Mouse (Mus musculus) midbrain, embryonic 16.5 days (tissue): Measurements from ENCODE around the gene Med24. TPM values are rescaled to one million over a fixed set of nuclear protein-coding genes. Genes with fewer than 3 reads are reported as not detected.

Experiments used
- ATAC-seq: fragments of 200-750 bp; cut with Nextera tagmentation; 2 replicates; pipeline ENCODE4 v1.8.0; 2017; ENCODE audit warnings: moderate TSS enrichment
- H3K27ac ChIP-seq: fragments of 300-500 bp; sonication (generic); 2 replicates; pipeline ENCODE4 v1.5.1; 2014; ENCODE audit warnings: mild to moderate bottlenecking, low read length, mixed read lengths
- H3K27me3 ChIP-seq: fragments of 300-500 bp; sonication (generic); 2 replicates; pipeline ENCODE4 v1.6.1; 2014; ENCODE audit warnings: low read depth, low read length, mixed read lengths; ENCODE audit not compliant: control insufficient read depth, insufficient read depth
- H3K36me3 ChIP-seq: fragments of 300-500 bp; sonication (generic); 2 replicates; pipeline ENCODE4 v1.6.1; 2014; ENCODE audit warnings: mild to moderate bottlenecking, low read length, moderate library complexity, mixed read lengths; ENCODE audit not compliant: control insufficient read depth, insufficient read depth
- H3K4me1 ChIP-seq: fragments of 300-500 bp; sonication (generic); 2 replicates; pipeline ENCODE4 v1.6.1; 2014; ENCODE audit warnings: mild to moderate bottlenecking, low read length, mixed read lengths; ENCODE audit not compliant: control insufficient read depth, insufficient read depth
- H3K4me2 ChIP-seq: fragments of 300-500 bp; sonication (generic); 2 replicates; pipeline ENCODE4 v1.6.1; 2014; ENCODE audit warnings: mild to moderate bottlenecking, low read length, mixed read lengths
- H3K4me3 ChIP-seq: fragments of 300-500 bp; sonication (generic); 2 replicates; pipeline ENCODE4 v1.5.1; 2014; ENCODE audit warnings: low read depth, mild to moderate bottlenecking, low read length, moderate library complexity, mixed read lengths
- H3K9ac ChIP-seq: fragments of 300-500 bp; sonication (generic); 2 replicates; pipeline ENCODE4 v1.6.1; 2014; ENCODE audit warnings: low read depth, low read length, mixed read lengths
- H3K9me3 ChIP-seq: fragments of 300-500 bp; sonication (generic); replicated peaks from 2 replicates; pipeline ENCODE4 v1.6.1; 2014; ENCODE audit warnings: mild to moderate bottlenecking, low read length, mixed read lengths; ENCODE audit not compliant: control insufficient read depth, poor library complexity, severe bottlenecking
- WGBS: fragments of 180-500 bp; shearing (Covaris S2); extraction: QIAGEN DNeasy Blood & Tissue Kit; methylation state at CpG from one replicate; pipeline ENCODE4 v1.1.7; 2014; 5-methylcytosine and 5-hydroxymethylcytosine counted together
- polyA plus RNA-seq: library from polyadenylated mRNA; unstranded; fragments of >200 nt; fragmentation: Nextera tagmentation; extraction: Ambion mirVana; gene quantifications from 2 replicates; pipeline ENCODE4 v1.2.1, GENCODE M21; 2015

Med24 gene
- polyA plus RNA-seq, 1 experiment from 2014 or later: 75.1 TPM

DNA sequence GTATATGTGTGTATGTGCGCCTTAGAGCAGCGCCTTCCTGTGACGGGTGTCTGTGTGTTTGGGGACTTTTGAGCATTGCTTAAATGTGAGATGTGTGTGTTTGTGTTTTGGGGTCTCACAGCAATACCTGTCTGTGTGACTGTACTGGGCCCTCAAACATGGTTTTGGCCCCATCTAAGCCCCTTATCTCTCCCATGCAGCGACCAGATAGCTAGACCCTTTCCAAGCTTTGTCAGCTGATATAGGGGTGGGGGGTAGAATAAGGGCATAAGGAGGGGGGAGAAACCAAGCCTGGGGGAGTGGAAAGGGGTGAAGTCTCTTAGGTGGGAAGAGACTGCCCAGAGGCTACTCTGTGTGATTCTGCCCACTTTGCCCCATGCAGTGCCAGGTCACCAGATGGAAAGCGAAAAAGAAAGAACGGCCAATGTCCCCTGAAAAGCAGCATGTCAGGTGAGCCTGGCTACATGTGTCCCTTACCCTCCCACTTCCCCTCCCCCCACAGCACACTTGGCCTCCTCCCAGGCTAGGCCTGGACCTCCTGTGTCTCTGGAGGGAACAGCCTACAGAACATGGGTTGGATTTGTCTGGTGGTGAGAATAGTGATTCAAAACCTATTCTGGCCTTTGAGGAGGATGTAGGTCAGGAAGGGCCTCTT lies 26.6 kb upstream of the Med24 start:
- no peaks in the 10 kb centered on the region for H3K27me3 ChIP-seq
- H3K9ac ChIP-seq: no peak overlapping the region
- H3K27ac ChIP-seq: no peak overlapping the region
- no peak overlapping the region for H3K4me2 ChIP-seq
- WGBS: 91% methylated on average over 6 of the region's 6 CpGs
- ATAC-seq: no peak
- peaks cover 35% of the 10 kb centered on the region for H3K36me3 ChIP-seq
- H3K4me3 ChIP-seq: no peak overlapping the region
- no peaks in the 10 kb centered on the region for H3K9me3 ChIP-seq
- peaks cover 40% of the 10 kb centered on the region for H3K4me1 ChIP-seq

DNA sequence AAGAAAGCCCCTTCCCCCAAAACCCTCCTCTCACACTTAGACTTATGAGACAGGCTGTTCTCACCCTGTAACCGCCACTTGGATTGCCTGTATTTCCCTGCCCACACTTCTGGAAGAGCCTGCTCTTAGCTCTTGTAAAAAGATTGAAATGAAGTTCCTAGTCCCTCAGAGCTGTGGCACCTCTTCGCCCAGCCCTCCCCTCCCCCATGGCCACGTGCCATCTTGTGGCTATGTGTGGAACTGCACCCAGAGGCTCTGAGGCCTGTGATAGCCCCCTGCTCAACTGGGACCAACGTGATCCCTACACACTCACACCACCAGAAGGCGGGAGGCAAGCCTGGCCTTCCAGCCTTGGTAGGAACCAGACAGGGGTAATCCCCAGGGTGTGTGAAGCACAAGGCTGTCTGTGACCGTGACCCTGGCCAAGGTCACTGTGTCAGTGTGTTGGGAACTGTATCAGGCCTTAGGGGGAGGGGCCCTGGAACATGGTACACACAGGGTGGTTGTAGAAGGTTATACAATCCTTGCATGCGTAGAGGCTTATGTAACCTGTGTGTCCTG lies 25.5 kb upstream of the Med24 start:
- Histone ChIP-seq H3K4me3 (no peak overlapping the region), H3K9me3 (no peaks in the 10 kb centered on the region), H3K4me1 (peaks cover 52% of the 10 kb centered on the region), H3K9ac (no peak overlapping the region), H3K36me3 (peaks cover 29% of the 10 kb centered on the region), H3K4me2 (no peak overlapping the region), H3K27ac (peak overlapping the region; percentile 55), H3K27me3 (no peaks in the 10 kb centered on the region)
- ATAC-seq: no peak
- WGBS: 21% methylated on average over 7 of the region's 7 CpGs

DNA sequence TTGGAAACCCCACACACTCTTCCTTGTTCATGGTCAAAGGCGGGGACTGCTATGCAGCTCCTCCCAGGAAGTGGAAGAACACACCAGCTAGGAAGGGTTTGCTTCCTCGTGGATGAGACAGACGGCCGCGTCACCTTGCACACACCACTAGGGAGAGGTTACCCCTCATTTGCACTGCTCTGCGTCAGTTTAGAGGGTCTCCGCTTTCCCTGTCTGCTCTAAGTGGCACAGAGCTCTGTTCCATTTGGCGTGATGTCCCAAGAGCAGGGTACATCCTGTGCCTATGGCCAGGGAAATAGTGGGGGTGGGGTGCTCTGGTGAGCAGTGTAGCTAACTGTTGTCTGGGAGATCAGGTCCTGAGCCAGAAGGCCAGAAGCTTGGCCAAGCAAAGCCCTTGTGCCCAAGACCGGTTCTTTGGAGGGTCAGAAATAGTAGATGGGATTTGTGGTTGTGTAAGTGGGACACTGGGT lies 25.0 kb upstream of the Med24 start:
- Histone ChIP-seq H3K9ac (no peak overlapping the region), H3K27me3 (no peaks in the 10 kb centered on the region), H3K4me3 (no peak overlapping the region), H3K4me1 (peaks cover 57% of the 10 kb centered on the region), H3K4me2 (no peak overlapping the region), H3K9me3 (no peaks in the 10 kb centered on the region), H3K27ac (peak overlapping the region; percentile 55), H3K36me3 (peaks cover 29% of the 10 kb centered on the region)
- ATAC-seq: no peak
- 74% methylated on average over 9 of the region's 9 CpGs for WGBS

DNA sequence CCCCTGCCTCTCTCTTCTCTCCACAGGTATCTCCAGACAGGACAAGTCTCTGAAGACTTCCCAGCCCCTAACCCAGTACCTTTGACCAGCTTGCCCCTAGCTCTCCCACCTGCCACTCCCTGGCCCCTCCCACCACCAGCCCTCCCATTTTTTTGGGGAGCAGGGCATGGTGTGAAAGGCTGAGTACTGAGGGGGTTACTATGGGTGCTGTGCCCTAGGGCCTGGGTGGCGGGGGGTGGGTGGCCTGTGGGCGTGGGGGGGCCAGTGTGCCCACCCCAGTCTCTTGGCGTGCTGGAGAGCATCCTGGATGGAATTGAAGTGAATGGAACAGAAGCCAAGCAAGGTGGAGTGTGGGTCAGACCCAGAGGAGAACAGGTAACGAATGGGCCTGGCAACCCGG lies 24.0 kb upstream of the Med24 start:
- Histone ChIP-seq H3K4me1 (peaks cover 66% of the 10 kb centered on the region), H3K27ac (no peak overlapping the region; the same call in 1 of the 2 replicates), H3K9ac (0 out of 2 replicates have a peak overlapping the region, but pooled peaks have one; percentile 16), H3K36me3 (peaks cover 29% of the 10 kb centered on the region), H3K9me3 (no peaks in the 10 kb centered on the region), H3K4me3 (no peak overlapping the region), H3K27me3 (no peaks in the 10 kb centered on the region), H3K4me2 (no peak overlapping the region)
- no peak for ATAC-seq
- 90% methylated on average over 5 of the region's 5 CpGs for WGBS

DNA sequence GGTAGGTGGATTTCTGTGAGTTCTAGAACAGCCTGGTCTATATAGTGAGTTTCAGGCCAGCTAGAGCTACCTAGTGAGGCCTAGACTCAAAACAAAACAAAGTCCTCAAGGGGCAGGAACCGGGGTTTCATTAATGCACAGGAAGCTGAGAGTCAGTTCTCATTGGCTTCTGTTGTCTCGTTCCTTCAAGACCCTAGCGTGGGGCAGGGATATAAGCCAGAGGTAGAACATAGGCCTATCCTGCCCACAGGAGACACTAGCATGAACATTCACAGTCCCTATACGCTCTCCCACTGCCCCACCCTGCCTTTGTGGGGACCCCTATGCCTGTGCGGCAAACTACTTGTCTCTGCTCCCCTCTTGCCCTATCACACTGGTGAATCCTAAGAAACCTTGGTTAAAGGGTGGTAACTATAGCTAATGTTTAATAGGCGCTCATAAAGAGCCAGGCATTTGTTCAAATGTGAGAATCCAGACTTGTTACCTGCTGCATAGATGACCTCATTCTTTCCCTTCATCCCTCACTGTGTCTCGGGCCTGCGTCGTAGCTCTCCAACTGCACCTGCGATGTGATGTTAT lies 23.4 kb upstream of the Med24 start:
- WGBS: 88% methylated on average over 10 of the region's 10 CpGs
- Histone ChIP-seq H3K9ac (0 out of 2 replicates have a peak overlapping the region, but pooled peaks have one; percentile 11), H3K9me3 (no peaks in the 10 kb centered on the region), H3K27me3 (no peaks in the 10 kb centered on the region), H3K36me3 (peaks cover 27% of the 10 kb centered on the region), H3K27ac (peak overlapping the region; percentile 97; the same call in 1 of the 2 replicates), H3K4me1 (peaks cover 72% of the 10 kb centered on the region), H3K4me3 (no peak overlapping the region), H3K4me2 (no peak overlapping the region)
- no peak for ATAC-seq

DNA sequence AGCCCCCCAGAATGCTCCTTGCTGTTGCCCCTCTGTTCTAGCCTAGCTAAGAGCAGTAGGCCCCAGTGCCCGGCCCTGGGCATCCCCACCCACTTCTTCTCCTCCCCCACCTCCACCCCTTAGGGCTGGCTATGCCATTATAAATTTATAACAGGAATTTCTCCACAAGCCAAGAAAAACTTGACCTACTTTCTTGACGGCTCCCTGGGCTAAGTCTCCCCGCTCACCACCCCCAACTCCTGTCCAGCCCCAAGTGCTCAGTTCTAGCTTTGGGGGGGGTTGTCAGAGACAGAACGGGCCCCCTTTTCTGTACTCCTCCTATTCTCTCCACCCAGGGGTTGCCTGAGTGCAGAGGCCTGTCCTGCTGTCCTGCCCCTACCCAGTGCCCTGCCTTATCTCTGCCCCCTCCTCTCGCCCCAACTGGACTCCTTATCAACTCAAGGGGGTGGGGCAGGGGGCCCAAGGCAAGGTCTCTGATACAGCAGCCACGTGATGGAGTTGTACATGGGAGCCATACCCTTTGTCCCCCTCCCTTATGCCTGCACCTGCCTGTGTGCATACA lies 22.1 kb upstream of the Med24 start:
- H3K27ac ChIP-seq: peak overlapping the region; percentile 97
- H3K9me3 ChIP-seq: no peaks in the 10 kb centered on the region
- H3K4me2 ChIP-seq: peak overlapping the region; percentile 93
- no peaks in the 10 kb centered on the region for H3K27me3 ChIP-seq
- peak overlapping the region; percentile 63 for H3K9ac ChIP-seq
- H3K4me3 ChIP-seq: no peak overlapping the region
- peaks cover 84% of the 10 kb centered on the region for H3K4me1 ChIP-seq
- ATAC-seq: no peak
- H3K36me3 ChIP-seq: peaks cover 16% of the 10 kb centered on the region
- WGBS: 17% methylated on average over 6 of the region's 6 CpGs

DNA sequence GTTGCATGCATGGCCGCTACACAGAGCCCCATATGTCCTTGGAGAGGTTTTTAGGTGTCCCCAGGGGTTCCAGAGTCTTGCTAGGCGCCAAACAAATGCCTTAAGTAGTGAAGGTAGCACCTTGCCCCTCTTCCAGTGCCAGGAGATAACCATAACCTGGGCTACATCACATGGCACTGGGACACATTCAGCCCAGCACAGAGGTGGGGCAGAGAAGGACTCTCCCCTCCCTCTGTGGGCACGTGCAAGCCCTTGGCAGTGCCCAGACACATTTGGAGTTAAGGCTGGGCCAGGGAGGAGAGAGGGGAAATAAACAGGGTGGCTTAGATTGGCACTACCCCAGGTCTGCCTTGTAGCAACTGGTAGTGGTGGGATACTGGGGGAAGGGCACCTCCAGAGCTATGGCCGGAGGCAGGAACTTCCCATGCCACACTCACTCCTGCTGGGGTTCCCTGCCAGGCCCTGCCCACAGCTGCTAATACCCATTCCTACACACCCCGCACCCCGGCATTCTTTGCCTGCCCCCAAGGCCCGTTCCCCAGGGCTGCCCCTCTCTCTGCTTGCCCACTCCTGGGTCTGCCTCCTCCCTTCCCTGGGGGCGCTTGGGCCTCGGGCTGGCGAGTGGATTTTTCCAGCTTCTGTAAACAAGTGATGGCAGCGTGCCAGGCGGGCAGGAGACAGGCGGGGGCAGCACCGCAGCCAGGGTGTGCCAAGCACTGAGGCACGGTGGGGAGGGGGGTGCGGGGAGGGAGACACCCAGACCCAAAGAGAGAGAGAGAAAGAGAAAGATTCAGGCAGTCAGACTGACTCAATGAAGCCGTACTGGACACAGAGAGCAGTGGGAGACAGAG lies 21.3 kb upstream of the Med24 start:
- no peaks in the 10 kb centered on the region for H3K27me3 ChIP-seq
- peaks cover 91% of the 10 kb centered on the region for H3K4me1 ChIP-seq
- H3K4me2 ChIP-seq: peak overlapping the region; percentile 93
- 0 out of 2 replicates have a peak overlapping the region, but pooled peaks have one; percentile 5 for H3K4me3 ChIP-seq
- H3K9me3 ChIP-seq: no peaks in the 10 kb centered on the region
- H3K36me3 ChIP-seq: peaks cover 13% of the 10 kb centered on the region
- WGBS: 9% methylated on average over 17 of the region's 17 CpGs
- H3K27ac ChIP-seq: peak overlapping the region; percentile 97
- H3K9ac ChIP-seq: peak overlapping the region; percentile 63
- peak; percentile 56 for ATAC-seq

DNA sequence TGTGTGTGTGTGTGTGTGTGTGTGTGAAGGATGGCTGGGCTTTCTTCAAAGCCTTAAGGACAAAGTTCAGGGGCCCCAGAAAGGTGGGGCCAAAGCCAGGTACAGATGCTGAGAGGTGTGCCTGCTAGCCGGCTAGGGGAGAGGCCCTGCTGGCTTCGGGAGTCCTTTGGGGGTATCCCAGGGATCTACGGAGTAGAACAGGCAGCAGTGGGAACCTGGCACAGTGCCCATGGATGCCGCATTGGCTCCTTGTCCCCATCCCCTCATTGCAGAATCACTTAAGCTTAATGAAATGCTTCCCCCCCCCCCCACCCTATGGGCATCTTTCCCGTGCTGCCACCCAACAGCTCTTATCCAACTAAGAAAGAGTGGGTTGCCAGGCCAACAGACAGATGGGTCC lies 20.5 kb upstream of the Med24 start:
- Histone ChIP-seq H3K4me1 (peaks cover 98% of the 10 kb centered on the region), H3K4me3 (peak overlapping the region; percentile 27), H3K9ac (peak overlapping the region; percentile 63), H3K27me3 (no peaks in the 10 kb centered on the region), H3K4me2 (peak overlapping the region; percentile 93), H3K36me3 (peaks cover 13% of the 10 kb centered on the region), H3K27ac (peak overlapping the region; percentile 97), H3K9me3 (no peaks in the 10 kb centered on the region)
- no peak for ATAC-seq
- WGBS: 9% methylated on average over 5 of the region's 5 CpGs
